Mouse (Mus musculus): ENCODE measurements around the gene A530084C06Rik.
A peak's percentile ranks its signal among the peaks of the same experiment; 100 is the strongest.

A530084C06Rik gene

DNA sequence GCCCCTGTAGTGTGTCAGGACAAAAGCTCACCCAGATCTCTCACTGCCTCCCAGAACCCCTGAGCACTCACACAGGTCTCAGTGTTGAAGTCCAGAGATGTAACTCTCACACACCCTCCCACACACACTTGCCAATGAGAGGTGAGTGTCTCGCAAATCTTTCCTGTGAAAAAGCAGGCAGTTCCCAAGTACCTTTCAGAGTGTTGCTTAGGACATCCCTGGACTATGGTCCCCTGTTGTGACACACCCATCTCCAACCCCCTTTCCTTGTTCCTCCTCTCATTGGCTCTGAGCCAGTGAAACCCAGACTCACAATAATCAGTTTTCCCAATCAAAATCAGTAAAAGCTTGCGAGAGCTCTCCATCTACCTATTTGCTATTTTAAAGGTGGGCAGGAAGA, 12.3 kb downstream of the A530084C06Rik start:
- DNase-seq (ENCODE audit: extremely low read depth, low read depth, low spot score): no peak

- DNase-seq (ENCODE audit: extremely low read depth, low read depth, low spot score): no peak
Observed at GRCm38 (mm10) chr13:31543021-31543420, 16.1 kb downstream of the A530084C06Rik start.

- no peak for DNase-seq (ENCODE audit: extremely low read depth, low read depth, low spot score)
Observed at GRCm38 (mm10) chr13:31534726-31535125, 24.4 kb downstream of the A530084C06Rik start.

- no peak for DNase-seq (ENCODE audit: extremely low read depth, low read depth, low spot score)
Observed at GRCm38 (mm10) chr13:31531651-31532061, 27.5 kb downstream of the A530084C06Rik start.

GRCm38 (mm10) chr13:31531186-31531585, 27.9 kb downstream of the A530084C06Rik start:
- no peak for DNase-seq (ENCODE audit: extremely low read depth, low read depth, low spot score)

GRCm38 (mm10) chr13:31524976-31525375, 34.2 kb downstream of the A530084C06Rik start:
- DNase-seq (ENCODE audit: extremely low read depth, low read depth, low spot score): no peak

GRCm38 (mm10) chr13:31518971-31519370, 40.2 kb downstream of the A530084C06Rik start:
- no peak for DNase-seq (ENCODE audit: extremely low read depth, low read depth, low spot score)

DNA sequence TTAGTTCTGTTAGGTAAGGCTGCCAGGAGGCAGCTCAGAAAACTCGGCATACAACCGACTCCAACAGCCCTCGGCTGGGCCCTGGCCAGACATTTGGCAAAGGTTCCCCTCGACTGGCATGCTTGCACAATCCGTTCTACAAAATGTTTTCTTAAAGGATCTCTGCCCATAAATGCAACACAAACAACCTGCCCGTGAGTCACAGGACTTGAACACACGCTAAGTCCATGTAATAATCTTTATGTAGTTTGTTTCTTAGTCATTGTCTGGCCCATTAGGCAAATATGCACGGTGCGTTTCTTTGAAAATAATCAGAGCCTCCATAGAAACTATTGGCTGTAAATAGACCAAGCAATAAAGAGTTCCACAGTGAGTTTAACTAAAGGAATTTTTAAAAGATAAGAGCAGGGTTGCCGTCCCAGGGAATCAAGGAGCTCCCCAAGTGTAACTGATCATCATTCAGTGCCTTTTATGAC, 40.7 kb downstream of the A530084C06Rik start:
- peak; percentile 80 for DNase-seq (ENCODE audit: extremely low read depth, low read depth, low spot score)

DNA sequence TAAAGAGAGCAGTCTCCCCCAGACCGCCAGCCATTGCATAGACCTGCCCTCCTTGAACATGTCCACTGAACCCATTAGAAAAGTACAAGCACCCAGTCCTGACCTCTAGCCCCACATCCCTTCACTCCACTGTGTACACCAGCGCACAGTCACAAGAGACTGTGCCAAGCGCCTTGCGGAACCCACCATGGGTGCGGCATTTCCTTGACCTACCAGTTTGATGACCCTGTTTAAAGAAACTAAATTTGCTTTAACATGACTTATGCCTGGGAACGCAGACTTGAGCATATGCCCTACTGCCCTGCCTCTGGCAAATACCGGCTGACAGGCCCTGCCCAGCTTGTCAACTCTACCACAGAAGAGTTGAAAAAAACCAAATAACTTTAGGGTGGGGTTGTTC, 43.9 kb downstream of the A530084C06Rik start:
- DNase-seq (ENCODE audit: extremely low read depth, low read depth, low spot score): no peak

- no peak for DNase-seq (ENCODE audit: extremely low read depth, low read depth, low spot score)
Observed at GRCm38 (mm10) chr13:31506494-31507167, 52.5 kb downstream of the A530084C06Rik start.

Data from fat pad, adult 2 months (tissue).